Comparison of ENCODE assay signal across 10 mouse cellular contexts in the genomic region with DNA sequence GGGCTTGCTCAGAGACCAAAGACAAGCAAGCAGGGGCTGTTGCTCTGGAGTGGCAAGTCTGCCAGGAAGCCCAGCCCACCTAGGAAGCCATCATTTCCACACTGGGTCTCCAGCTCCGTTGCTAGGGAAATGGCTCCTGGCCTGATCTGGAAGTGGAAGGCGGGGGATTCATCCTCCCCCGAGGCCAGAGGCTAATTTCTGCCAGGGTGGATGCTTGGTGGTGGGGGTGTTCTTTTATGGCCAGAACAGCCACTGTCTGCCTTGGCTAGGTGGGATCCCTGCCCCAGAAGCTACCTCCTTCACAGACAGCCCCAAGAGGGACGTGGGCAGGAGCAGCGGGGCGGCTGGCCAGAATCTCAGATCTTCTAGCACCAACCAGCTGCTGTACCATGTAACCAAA. TPM values are rescaled to one million over a fixed set of nuclear protein-coding genes. Genes with fewer than 3 reads are reported as not detected.
DNase-seq lines count a peak whose midpoint lies in the region; ATAC-seq lines count a peak whose summit lies in the region.
"Had no signal": no experiment of that assay in that cellular context is flagged by ENCODE, and none has a peak within 500 bp of the region (broad histone marks: within the 10 kb centered on the region; RNA-seq: fewer than 3 reads in every experiment).

No protein-coding gene starts in this region.

- ATAC-seq in embryonic facial prominence, embryonic 11.5 days (replicated peaks; ENCODE audit: insufficient number of reproducible peaks, low FRiP score, low TSS enrichment, low read depth): no peak
- no peak for ATAC-seq in midbrain, embryonic 11.5 days (ENCODE audit: low FRiP score)

- peaks cover 37% of the 10 kb centered on the region for H3K36me3 ChIP-seq in heart, embryonic 10.5 days
- H3K36me3 ChIP-seq in embryonic facial prominence, embryonic 11.5 days (replicated peaks; ENCODE audit: control insufficient read depth, insufficient read depth, low read depth, low read length): peaks cover 16% of the 10 kb centered on the region
- peaks cover 15% of the 10 kb centered on the region for H3K36me3 ChIP-seq in midbrain, embryonic 11.5 days (ENCODE audit: control insufficient read depth, insufficient read depth, low read length)

- no peaks in the 10 kb centered on the region for H3K27me3 ChIP-seq in heart, embryonic 10.5 days (ENCODE audit: insufficient read depth, poor library complexity, severe bottlenecking)
- no peaks in the 10 kb centered on the region for H3K27me3 ChIP-seq in embryonic facial prominence, embryonic 11.5 days (ENCODE audit: control insufficient read depth, insufficient read depth, low read length)
- H3K27me3 ChIP-seq in midbrain, embryonic 11.5 days (ENCODE audit: control insufficient read depth, insufficient read depth, low read length): no peaks in the 10 kb centered on the region; the same call in 1 of the 2 replicates
- H3K27me3 ChIP-seq: liver, embryonic 15.5 days had no signal

- WGBS in heart, embryonic 10.5 days: 55% methylated on average over 6 of the region's 6 CpGs
- WGBS in embryonic facial prominence, embryonic 11.5 days: 50% methylated on average over 6 of the region's 6 CpGs
- WGBS in midbrain, embryonic 11.5 days: 65% methylated on average over 6 of the region's 6 CpGs

- no peak overlapping the region for H3K27ac ChIP-seq in heart, embryonic 10.5 days
- no peak overlapping the region for H3K27ac ChIP-seq in embryonic facial prominence, embryonic 11.5 days (replicated peaks; ENCODE audit: low read depth, low read length)
- H3K27ac ChIP-seq in midbrain, embryonic 11.5 days (ENCODE audit: low read depth, low read length): no peak overlapping the region
- H3K27ac ChIP-seq: liver, embryonic 15.5 days had no signal

- no peak overlapping the region for H3K4me2 ChIP-seq in embryonic facial prominence, embryonic 11.5 days (ENCODE audit: low read depth, low read length)
- peak overlapping the region; percentile 10; the same call in 1 of the 2 replicates for H3K4me2 ChIP-seq in midbrain, embryonic 11.5 days
- H3K4me2 ChIP-seq: liver, embryonic 15.5 days had no signal

- intact Hi-C loops in heart, postnatal 25 days (cut with DNase I): no loop called here

- H3K4me1 ChIP-seq in heart, embryonic 10.5 days: peaks cover 77% of the 10 kb centered on the region
- H3K4me1 ChIP-seq in embryonic facial prominence, embryonic 11.5 days (ENCODE audit: control insufficient read depth, insufficient read depth, low read length): peaks cover 4% of the 10 kb centered on the region
- H3K4me1 ChIP-seq in midbrain, embryonic 11.5 days (ENCODE audit: control insufficient read depth, insufficient read depth, low read length): peaks cover 29% of the 10 kb centered on the region

- H3K4me3 ChIP-seq in heart, embryonic 10.5 days: no peak overlapping the region
- H3K4me3 ChIP-seq in embryonic facial prominence, embryonic 11.5 days (ENCODE audit: low read depth, low read length): no peak overlapping the region
- H3K4me3 ChIP-seq in midbrain, embryonic 11.5 days (ENCODE audit: low read depth, low read length): no peak overlapping the region
- H3K4me3 ChIP-seq: liver, embryonic 15.5 days had no signal

- H3K9ac ChIP-seq in embryonic facial prominence, embryonic 11.5 days (replicated peaks; ENCODE audit: low read length): peak overlapping the region; percentile 47
- H3K9ac ChIP-seq in midbrain, embryonic 11.5 days (ENCODE audit: low read length): no peak overlapping the region
- H3K9ac ChIP-seq: liver, embryonic 15.5 days had no signal

- peak; percentile 98 for DNase-seq in heart, adult 11 months
- DNase-seq in heart, embryonic 10.5 days (ENCODE audit: low spot score): no peak
- DNase-seq in embryonic facial prominence, embryonic 11.5 days (ENCODE audit: low spot score): no peak
- DNase-seq in heart, postnatal 25 days (ENCODE audit: low spot score): peak; percentile 40
- DNase-seq in midbrain, embryonic 11.5 days (ENCODE audit: low spot score, missing footprints): no peak
- DNase-seq in adrenal gland, postnatal 10 days: no peak
- DNase-seq in adrenal gland, postnatal 14 days: no peak
- no peak for DNase-seq in layer of hippocampus, adult 18-20 months (ENCODE audit: low spot score in 2 of 2)
- DNase-seq: thymus, postnatal 4 days had no signal

- H3K9me3 ChIP-seq in heart, embryonic 10.5 days: no peaks in the 10 kb centered on the region
- no peaks in the 10 kb centered on the region for H3K9me3 ChIP-seq in embryonic facial prominence, embryonic 11.5 days (replicated peaks; ENCODE audit: control insufficient read depth, low read length)
- no peaks in the 10 kb centered on the region for H3K9me3 ChIP-seq in midbrain, embryonic 11.5 days (ENCODE audit: control insufficient read depth, low read length)
- H3K9me3 ChIP-seq: liver, embryonic 15.5 days had no signal

RNA-seq across cellular contexts. Expression of gene Tmem201, which starts 4.1 kb away (rescaled TPM):
- 43.1 and 54.0 TPM in 2 replicates for polyA plus RNA-seq in heart, embryonic 10.5 days (2016; fragmentation: Nextera tagmentation; extraction: Ambion mirVana)
- 17.5 and 19.8 TPM in 2 replicates for polyA plus RNA-seq in embryonic facial prominence, embryonic 11.5 days (2014; fragmentation: Nextera tagmentation; extraction: Ambion mirVana)
- 10 to 100 TPM; 82.3 to 89.7 TPM for total RNA-seq in heart, postnatal 25 days (2021)
- polyA plus RNA-seq in midbrain, embryonic 11.5 days (2014; fragmentation: Nextera tagmentation; extraction: Ambion mirVana): 15.8 and 18.4 TPM in 2 replicates
- 10 to 100 TPM; 35.0 to 43.6 TPM for total RNA-seq in adrenal gland, postnatal 10 days (2021)
- 32.1 and 36.3 TPM in 2 replicates for total RNA-seq in adrenal gland, postnatal 14 days (2021)
- total RNA-seq in layer of hippocampus, adult 18-20 months (2021): 10 to 100 TPM; 68.1 to 73.2 TPM

RNA-seq across cellular contexts. Expression of gene Pik3cd, which starts 31.4 kb away (rescaled TPM):
- polyA plus RNA-seq in heart, embryonic 10.5 days (2016; fragmentation: Nextera tagmentation; extraction: Ambion mirVana): 3.4 and 4.8 TPM in 2 replicates
- polyA plus RNA-seq in embryonic facial prominence, embryonic 11.5 days (2014; fragmentation: Nextera tagmentation; extraction: Ambion mirVana): 4.2 and 4.5 TPM in 2 replicates
- total RNA-seq in heart, postnatal 25 days (2021): 1 to 10 TPM; 4.0 to 4.3 TPM
- 7.8 and 8.7 TPM in 2 replicates for polyA plus RNA-seq in midbrain, embryonic 11.5 days (2014; fragmentation: Nextera tagmentation; extraction: Ambion mirVana)
- 10 to 100 TPM in 1 of 2 experiments, 1 to 10 TPM in 1; 7.5 to 12.1 TPM for total RNA-seq in adrenal gland, postnatal 10 days (2021)
- 4.4 and 19.1 TPM in 2 replicates for total RNA-seq in adrenal gland, postnatal 14 days (2021)
- 10 to 100 TPM; 21.4 to 26.3 TPM for total RNA-seq in layer of hippocampus, adult 18-20 months (2021)

RNA-seq across cellular contexts. Expression of gene Slc25a33, which starts 40.3 kb away (rescaled TPM):
- 9.0 and 15.5 TPM in 2 replicates for polyA plus RNA-seq in heart, embryonic 10.5 days (2016; fragmentation: Nextera tagmentation; extraction: Ambion mirVana)
- polyA plus RNA-seq in embryonic facial prominence, embryonic 11.5 days (2014; fragmentation: Nextera tagmentation; extraction: Ambion mirVana): 18.4 and 20.1 TPM in 2 replicates
- 10 to 100 TPM; 22.5 to 30.5 TPM for total RNA-seq in heart, postnatal 25 days (2021)
- 18.6 and 21.4 TPM in 2 replicates for polyA plus RNA-seq in midbrain, embryonic 11.5 days (2014; fragmentation: Nextera tagmentation; extraction: Ambion mirVana)
- 10 to 100 TPM; 24.3 to 34.0 TPM for total RNA-seq in adrenal gland, postnatal 10 days (2021)
- total RNA-seq in adrenal gland, postnatal 14 days (2021): 30.6 and 36.6 TPM in 2 replicates
- total RNA-seq in layer of hippocampus, adult 18-20 months (2021): 10 to 100 TPM; 31.4 to 34.2 TPM

Comparison
In these comparisons a context has a peak if more than half of its experiments do, and no peak if none do; other contexts are left out.
1. DNase-seq: peak in heart, adult 11 months (single experiment) and heart, postnatal 25 days (single experiment); none in heart, embryonic 10.5 days (single experiment), embryonic facial prominence, embryonic 11.5 days (single experiment), midbrain, embryonic 11.5 days (single experiment), adrenal gland, postnatal 10 days (single experiment), adrenal gland, postnatal 14 days (single experiment) and layer of hippocampus, adult 18-20 months (0 of 2).